Mouse (Mus musculus): ENCODE measurements around the gene Vmn1r55. TPM values are rescaled to one million over a fixed set of nuclear protein-coding genes. Genes with fewer than 3 reads are reported as not detected.
"Not testable (repeated sequence)": the region's sequence is repeated elsewhere in the genome, so short reads cannot be mapped to it uniquely, and the experiment has no call there.

The Vmn1r55 gene
- not detected in 2 replicates for polyA plus RNA-seq (2015; fragmentation: Nextera tagmentation; extraction: Ambion mirVana)

- H3K27me3 ChIP-seq (replicated peaks; ENCODE audit: control insufficient read depth, insufficient read depth, low read length); H3K27ac ChIP-seq (ENCODE audit: low read length); H3K36me3 ChIP-seq (ENCODE audit: control insufficient read depth, insufficient read depth); H3K4me3 ChIP-seq (replicated peaks; ENCODE audit: low read length); H3K4me1 ChIP-seq (replicated peaks; ENCODE audit: control insufficient read depth, insufficient read depth, low read length); H3K4me2 ChIP-seq (ENCODE audit: low read length); H3K9me3 ChIP-seq (ENCODE audit: control insufficient read depth, low read length); ATAC-seq; H3K9ac ChIP-seq (replicated peaks; ENCODE audit: low read depth, low read length): not testable (repeated sequence)
These were observed at the start of gene Vmn1r55 for GRCm38 (mm10) chr7:5149570-5149969. Vmn1r55 (minus strand) TSS chr7:5149670.

- not testable (repeated sequence) for H3K27me3 ChIP-seq (replicated peaks; ENCODE audit: control insufficient read depth, insufficient read depth, low read length); H3K27ac ChIP-seq (ENCODE audit: low read length); H3K4me3 ChIP-seq (replicated peaks; ENCODE audit: low read length); H3K4me2 ChIP-seq (ENCODE audit: low read length); H3K9ac ChIP-seq (replicated peaks; ENCODE audit: low read depth, low read length); H3K36me3 ChIP-seq (ENCODE audit: control insufficient read depth, insufficient read depth); H3K9me3 ChIP-seq (ENCODE audit: control insufficient read depth, low read length); H3K4me1 ChIP-seq (replicated peaks; ENCODE audit: control insufficient read depth, insufficient read depth, low read length); ATAC-seq
These were observed 47.2 kb upstream of the Vmn1r55 start, which contains the start of gene Vmn1r56 for GRCm38 (mm10) chr7:5196647-5197046. Vmn1r56 (minus strand) TSS chr7:5196747.

GRCm38 (mm10) chr7:5125549-5126406 is 23.7 kb downstream of the Vmn1r55 start, which contains the start of gene Rasl2-9:
Rasl2-9 (minus strand) TSS chr7:5125950.
- Histone ChIP-seq H3K4me1 (replicated peaks; ENCODE audit: control insufficient read depth, insufficient read depth, low read length) (0 out of 2 replicates have a peak, but pooled peaks cover 3% of the 10 kb centered on the region), H3K4me3 (replicated peaks; ENCODE audit: low read length) (peak within 1 kb of the TSS; percentile 44), H3K9me3 (ENCODE audit: control insufficient read depth, low read length) (no peaks in the 10 kb centered on the region), H3K9ac (replicated peaks; ENCODE audit: low read depth, low read length) (peak within 1 kb of the TSS; percentile 59), H3K4me2 (ENCODE audit: low read length) (peak within 1 kb of the TSS; percentile 68), H3K36me3 (ENCODE audit: control insufficient read depth, insufficient read depth) (no peaks in the 10 kb centered on the region), H3K27ac (ENCODE audit: low read length) (no peak within 1 kb of the TSS), H3K27me3 (replicated peaks; ENCODE audit: control insufficient read depth, insufficient read depth, low read length) (no peaks in the 10 kb centered on the region)
- peak; percentile 85 for ATAC-seq
- WGBS: 17% methylated on average over 42 of the region's 42 CpGs

GRCm38 (mm10) chr7:5125078-5125477 is 24.4 kb downstream of the Vmn1r55 start:
- no peak for ATAC-seq

GRCm38 (mm10) chr7:5116850-5117249 is 32.6 kb downstream of the Vmn1r55 start, which contains the start of gene Rfpl4:
Rfpl4 (minus strand) TSS chr7:5116950.
- Histone ChIP-seq H3K27ac (ENCODE audit: low read length) (no peak within 1 kb of the TSS), H3K36me3 (ENCODE audit: control insufficient read depth, insufficient read depth) (no peaks in the 10 kb centered on the region), H3K4me3 (replicated peaks; ENCODE audit: low read length) (no peak within 1 kb of the TSS), H3K27me3 (replicated peaks; ENCODE audit: control insufficient read depth, insufficient read depth, low read length) (no peaks in the 10 kb centered on the region), H3K4me2 (ENCODE audit: low read length) (no peak within 1 kb of the TSS), H3K4me1 (replicated peaks; ENCODE audit: control insufficient read depth, insufficient read depth, low read length) (no peaks in the 10 kb centered on the region), H3K9ac (replicated peaks; ENCODE audit: low read depth, low read length) (no peak within 1 kb of the TSS), H3K9me3 (ENCODE audit: control insufficient read depth, low read length) (no peaks in the 10 kb centered on the region)
- 87% methylated on average over 3 of the region's 3 CpGs for WGBS
- no peak for ATAC-seq

More at GRCm38 (mm10) chr7:5125078-5125477, 24.4 kb downstream of the Vmn1r55 start:
- WGBS: 88% methylated on average over 8 of the region's 8 CpGs
- no peak overlapping the region for H3K27ac ChIP-seq (ENCODE audit: low read length)
- H3K4me1 ChIP-seq (replicated peaks; ENCODE audit: control insufficient read depth, insufficient read depth, low read length): 0 out of 2 replicates have a peak, but pooled peaks cover 3% of the 10 kb centered on the region
- no peak overlapping the region for H3K4me3 ChIP-seq (replicated peaks; ENCODE audit: low read length)
- no peak overlapping the region for H3K9ac ChIP-seq (replicated peaks; ENCODE audit: low read depth, low read length)
- no peaks in the 10 kb centered on the region for H3K9me3 ChIP-seq (ENCODE audit: control insufficient read depth, low read length)
- H3K27me3 ChIP-seq (replicated peaks; ENCODE audit: control insufficient read depth, insufficient read depth, low read length): no peaks in the 10 kb centered on the region
- H3K4me2 ChIP-seq (ENCODE audit: low read length): no peak overlapping the region
- H3K36me3 ChIP-seq (ENCODE audit: control insufficient read depth, insufficient read depth): no peaks in the 10 kb centered on the region

- H3K4me1 ChIP-seq (replicated peaks; ENCODE audit: control insufficient read depth, insufficient read depth, low read length): no peaks in the 10 kb centered on the region
- H3K9me3 ChIP-seq (ENCODE audit: control insufficient read depth, low read length): peaks cover 3% of the 10 kb centered on the region; the same call in 1 of the 2 replicates
- H3K4me2 ChIP-seq (ENCODE audit: low read length): no peak overlapping the region
- H3K27me3 ChIP-seq (replicated peaks; ENCODE audit: control insufficient read depth, insufficient read depth, low read length): no peaks in the 10 kb centered on the region
- H3K4me3 ChIP-seq (replicated peaks; ENCODE audit: low read length): no peak overlapping the region
- H3K27ac ChIP-seq (ENCODE audit: low read length): no peak overlapping the region
- H3K9ac ChIP-seq (replicated peaks; ENCODE audit: low read depth, low read length): no peak overlapping the region
- WGBS: 45% methylated on average over 3 of the region's 3 CpGs
- H3K36me3 ChIP-seq (ENCODE audit: control insufficient read depth, insufficient read depth): no peaks in the 10 kb centered on the region
- no peak for ATAC-seq
These were observed 36.8 kb downstream of the Vmn1r55 start for GRCm38 (mm10) chr7:5112701-5113100.

- Histone ChIP-seq H3K27me3 (replicated peaks; ENCODE audit: control insufficient read depth, insufficient read depth, low read length) (no peaks in the 10 kb centered on the region), H3K4me1 (replicated peaks; ENCODE audit: control insufficient read depth, insufficient read depth, low read length) (no peaks in the 10 kb centered on the region), H3K9ac (replicated peaks; ENCODE audit: low read depth, low read length) (no peak overlapping the region), H3K27ac (ENCODE audit: low read length) (no peak overlapping the region), H3K36me3 (ENCODE audit: control insufficient read depth, insufficient read depth) (no peaks in the 10 kb centered on the region), H3K9me3 (ENCODE audit: control insufficient read depth, low read length) (peaks cover 3% of the 10 kb centered on the region; the same call in 1 of the 2 replicates), H3K4me3 (replicated peaks; ENCODE audit: low read length) (no peak overlapping the region), H3K4me2 (ENCODE audit: low read length) (no peak overlapping the region)
- ATAC-seq: no peak
- 86% methylated on average over 8 of the region's 8 CpGs for WGBS
These were observed 40.2 kb downstream of the Vmn1r55 start for GRCm38 (mm10) chr7:5109301-5109700.

GRCm38 (mm10) chr7:5108272-5108671 is 41.2 kb downstream of the Vmn1r55 start:
- Histone ChIP-seq H3K27ac (ENCODE audit: low read length) (no peak overlapping the region), H3K36me3 (ENCODE audit: control insufficient read depth, insufficient read depth) (no peaks in the 10 kb centered on the region), H3K9me3 (ENCODE audit: control insufficient read depth, low read length) (peaks cover 3% of the 10 kb centered on the region; the same call in 1 of the 2 replicates), H3K9ac (replicated peaks; ENCODE audit: low read depth, low read length) (no peak overlapping the region), H3K4me3 (replicated peaks; ENCODE audit: low read length) (no peak overlapping the region), H3K27me3 (replicated peaks; ENCODE audit: control insufficient read depth, insufficient read depth, low read length) (no peaks in the 10 kb centered on the region), H3K4me2 (ENCODE audit: low read length) (no peak overlapping the region), H3K4me1 (replicated peaks; ENCODE audit: control insufficient read depth, insufficient read depth, low read length) (no peaks in the 10 kb centered on the region)
- 85% methylated on average over 4 of the region's 4 CpGs for WGBS
- ATAC-seq: no peak

- H3K9me3 ChIP-seq (ENCODE audit: control insufficient read depth, low read length): no peaks in the 10 kb centered on the region
- no peak overlapping the region for H3K9ac ChIP-seq (replicated peaks; ENCODE audit: low read depth, low read length)
- H3K27me3 ChIP-seq (replicated peaks; ENCODE audit: control insufficient read depth, insufficient read depth, low read length): no peaks in the 10 kb centered on the region
- no peak overlapping the region for H3K4me3 ChIP-seq (replicated peaks; ENCODE audit: low read length)
- H3K4me1 ChIP-seq (replicated peaks; ENCODE audit: control insufficient read depth, insufficient read depth, low read length): no peaks in the 10 kb centered on the region
- WGBS: 81% methylated on average over 2 of the region's 2 CpGs
- H3K4me2 ChIP-seq (ENCODE audit: low read length): no peak overlapping the region
- no peak overlapping the region for H3K27ac ChIP-seq (ENCODE audit: low read length)
- H3K36me3 ChIP-seq (ENCODE audit: control insufficient read depth, insufficient read depth): peaks cover 11% of the 10 kb centered on the region; the same call in 1 of the 2 replicates
- no peak for ATAC-seq
These were observed 46.9 kb downstream of the Vmn1r55 start for GRCm38 (mm10) chr7:5102564-5102963.

All from forebrain, embryonic 16.5 days (tissue).